In genomic region chr3:90515242-90515641, GRCm38 (mm10) we compare ENCODE assay signal across 8 mouse cellular contexts. TPM values are rescaled to one million over a fixed set of nuclear protein-coding genes. Genes with fewer than 3 reads are reported as not detected.
DNase-seq lines count a peak whose midpoint lies in the region; ATAC-seq and TF ChIP-seq lines count a peak whose summit lies in the region.

No protein-coding gene starts in this region.

- TF ChIP-seq POLR2A in myocyte (IDR thresholded peaks at IDR 0.05; ENCODE audit: insufficient read length, low read depth) = no peak

- 46% methylated on average over 1 of the region's 1 CpGs for WGBS in forebrain, embryonic 10.5 days
- WGBS in hindbrain, embryonic 12.5 days = 33% methylated on average over 1 of the region's 1 CpGs
- WGBS in limb, embryonic 15.5 days = 20% methylated on average over 1 of the region's 1 CpGs

- H3K27ac ChIP-seq in forebrain, embryonic 10.5 days = no peak overlapping the region
- no peak overlapping the region for H3K27ac ChIP-seq in hindbrain, embryonic 12.5 days
- peak overlapping the region; percentile 70; the same call in 1 of the 2 replicates for H3K27ac ChIP-seq in limb, embryonic 15.5 days

- DNase-seq in cerebellum, adult 11-12 months = peak; percentile 12
- no peak for DNase-seq in cerebellum, adult 9-10 months
- DNase-seq in forebrain, embryonic 10.5 days (ENCODE audit: extremely low spot score, low spot score) = no peak
- DNase-seq in left cerebral cortex, adult 9 months (ENCODE audit: low spot score in 2 of 2) = no peak

- no peaks in the 10 kb centered on the region for H3K79me2 ChIP-seq in myocyte (ENCODE audit: control insufficient read depth, insufficient read depth)

- H3K4me1 ChIP-seq in forebrain, embryonic 10.5 days = peaks cover 23% of the 10 kb centered on the region
- H3K4me1 ChIP-seq in hindbrain, embryonic 12.5 days = peaks cover 14% of the 10 kb centered on the region; the same call in 1 of the 2 replicates
- peaks cover 28% of the 10 kb centered on the region for H3K4me1 ChIP-seq in limb, embryonic 15.5 days

- no peak overlapping the region for H3ac ChIP-seq in myocyte (ENCODE audit: control insufficient read depth, insufficient read length)

- H3K27me3 ChIP-seq in forebrain, embryonic 10.5 days (ENCODE audit: poor library complexity, severe bottlenecking) = peaks cover 50% of the 10 kb centered on the region
- H3K27me3 ChIP-seq in hindbrain, embryonic 12.5 days = peaks cover 41% of the 10 kb centered on the region
- H3K27me3 ChIP-seq in limb, embryonic 15.5 days = 0 out of 2 replicates have a peak, but pooled peaks cover 10% of the 10 kb centered on the region
- no peaks in the 10 kb centered on the region for H3K27me3 ChIP-seq in myocyte (ENCODE audit: control insufficient read depth, insufficient read depth, insufficient read length)

- H3K9me3 ChIP-seq in forebrain, embryonic 10.5 days = no peaks in the 10 kb centered on the region
- no peaks in the 10 kb centered on the region for H3K9me3 ChIP-seq in hindbrain, embryonic 12.5 days (replicated peaks)
- no peaks in the 10 kb centered on the region for H3K9me3 ChIP-seq in limb, embryonic 15.5 days

- peak overlapping the region; percentile 64 for H3K4me2 ChIP-seq in hindbrain, embryonic 12.5 days (replicated peaks)
- peak overlapping the region; percentile 75 for H3K4me2 ChIP-seq in limb, embryonic 15.5 days
- H3K4me2 ChIP-seq in myocyte (ENCODE audit: low read depth) = peak overlapping the region; percentile 96

- no peak for ATAC-seq in hindbrain, embryonic 12.5 days (ENCODE audit: low FRiP score)
- no peak for ATAC-seq in limb, embryonic 15.5 days (ENCODE audit: insufficient number of reproducible peaks, low FRiP score, low TSS enrichment, low read depth)
- ATAC-seq in frontal cortex, adult (ENCODE audit: low TSS enrichment) = no peak

- H3K9ac ChIP-seq in hindbrain, embryonic 12.5 days = peak overlapping the region; percentile 10; the same call in 1 of the 2 replicates
- peak overlapping the region; percentile 44; the same call in 1 of the 2 replicates for H3K9ac ChIP-seq in limb, embryonic 15.5 days

- H3K4me3 ChIP-seq in forebrain, embryonic 10.5 days = peak overlapping the region; percentile 52
- peak overlapping the region; percentile 29 for H3K4me3 ChIP-seq in hindbrain, embryonic 12.5 days
- H3K4me3 ChIP-seq in limb, embryonic 15.5 days = peak overlapping the region; percentile 44
- H3K4me3 ChIP-seq in myocyte = peak overlapping the region; percentile 52

- no peaks in the 10 kb centered on the region for H3K36me3 ChIP-seq in forebrain, embryonic 10.5 days (replicated peaks)
- no peaks in the 10 kb centered on the region for H3K36me3 ChIP-seq in hindbrain, embryonic 12.5 days
- no peaks in the 10 kb centered on the region for H3K36me3 ChIP-seq in limb, embryonic 15.5 days
- H3K36me3 ChIP-seq in myocyte (ENCODE audit: control insufficient read depth, insufficient read depth) = no peaks in the 10 kb centered on the region

TF ChIP-seq in myocyte, 11 proteins besides CTCF, POLR2A, EP300 and RAD21:
- TF ChIP-seq MAX (IDR thresholded peaks at IDR 0.05; ENCODE audit: low read depth) = no peak
- no peak for TF ChIP-seq MYOD1 (IDR thresholded peaks at IDR 0.05; ENCODE audit: control insufficient read depth in 1 of 3, insufficient read length in 2 of 3, low read depth in 2 of 3)
- no peak for TF ChIP-seq USF1 (IDR thresholded peaks at IDR 0.05; ENCODE audit: low read depth)
- no peak for TF ChIP-seq POLR2AphosphoS2 (IDR thresholded peaks at IDR 0.05; ENCODE audit: insufficient read length, low read depth)
- TF ChIP-seq MYOG (IDR thresholded peaks at IDR 0.05; ENCODE audit: control insufficient read depth in 1 of 3, insufficient read depth in 1 of 3, insufficient read length in 2 of 3, low read depth in 2 of 3) = no peak
- TF ChIP-seq E2F4 (IDR thresholded peaks at IDR 0.05; ENCODE audit: insufficient read depth) = no peak
- no peak for TF ChIP-seq SRF (IDR thresholded peaks at IDR 0.05; ENCODE audit: control insufficient read depth, insufficient read length, low read depth)
- TF ChIP-seq TCF3 (IDR thresholded peaks at IDR 0.05; ENCODE audit: insufficient read length, low read depth) = no peak
- no peak for TF ChIP-seq REST (IDR thresholded peaks at IDR 0.05; ENCODE audit: insufficient read depth, insufficient read length)
- no peak for TF ChIP-seq TCF12 (IDR thresholded peaks at IDR 0.05; ENCODE audit: insufficient read depth, poor library complexity, severe bottlenecking)
- no peak for TF ChIP-seq CEBPB (IDR thresholded peaks at IDR 0.05; ENCODE audit: insufficient read depth, poor library complexity, severe bottlenecking)

RNA-seq across cellular contexts. Expression of gene S100a13, which starts 1.0 kb away (rescaled TPM):
- 7.8 and 8.2 TPM in 2 replicates for polyA plus RNA-seq in forebrain, embryonic 10.5 days (2016; fragmentation: Nextera tagmentation; extraction: Ambion mirVana)
- 15.3 and 16.4 TPM in 2 replicates for polyA plus RNA-seq in hindbrain, embryonic 12.5 days (2016; fragmentation: Nextera tagmentation; extraction: Ambion mirVana)
- 52.1 and 55.0 TPM in 2 replicates for polyA plus RNA-seq in limb, embryonic 15.5 days (2015; fragmentation: Nextera tagmentation; extraction: Ambion mirVana)
- polyA plus RNA-seq in myocyte (2012; fragmentation: generic; extraction: Trizol) = 106 TPM

RNA-seq across cellular contexts. Expression of gene S100a1, which starts 1.1 kb away (rescaled TPM):
- 4.4 and 7.9 TPM in 2 replicates for polyA plus RNA-seq in forebrain, embryonic 10.5 days (2016; fragmentation: Nextera tagmentation; extraction: Ambion mirVana)
- polyA plus RNA-seq in hindbrain, embryonic 12.5 days (2016; fragmentation: Nextera tagmentation; extraction: Ambion mirVana) = 5.8 and 13.4 TPM in 2 replicates
- polyA plus RNA-seq in limb, embryonic 15.5 days (2015; fragmentation: Nextera tagmentation; extraction: Ambion mirVana) = 38.7 and 40.1 TPM in 2 replicates
- polyA plus RNA-seq in myocyte (2012; fragmentation: generic; extraction: Trizol) = 189 TPM

RNA-seq across cellular contexts. Expression of gene Chtop, which starts 5.9 kb away (rescaled TPM):
- 176 and 192 TPM in 2 replicates for polyA plus RNA-seq in forebrain, embryonic 10.5 days (2016; fragmentation: Nextera tagmentation; extraction: Ambion mirVana)
- 203 and 218 TPM in 2 replicates for polyA plus RNA-seq in hindbrain, embryonic 12.5 days (2016; fragmentation: Nextera tagmentation; extraction: Ambion mirVana)
- 146 and 147 TPM in 2 replicates for polyA plus RNA-seq in limb, embryonic 15.5 days (2015; fragmentation: Nextera tagmentation; extraction: Ambion mirVana)
- 108 TPM for polyA plus RNA-seq in myocyte (2012; fragmentation: generic; extraction: Trizol)

RNA-seq across cellular contexts. Expression of gene S100a14, which starts 11.4 kb away (rescaled TPM):
- not detected in 2 replicates for polyA plus RNA-seq in forebrain, embryonic 10.5 days (2016; fragmentation: Nextera tagmentation; extraction: Ambion mirVana)
- 0.66 TPM in 1 of 2 replicates, not detected in the other for polyA plus RNA-seq in hindbrain, embryonic 12.5 days (2016; fragmentation: Nextera tagmentation; extraction: Ambion mirVana)
- polyA plus RNA-seq in limb, embryonic 15.5 days (2015; fragmentation: Nextera tagmentation; extraction: Ambion mirVana) = 171 TPM in 2 replicates
- polyA plus RNA-seq in myocyte (2012; fragmentation: generic; extraction: Trizol) = 2.9 TPM

RNA-seq across cellular contexts. Expression of gene S100a16, which starts 21.8 kb away (rescaled TPM):
- 25.8 and 26.5 TPM in 2 replicates for polyA plus RNA-seq in forebrain, embryonic 10.5 days (2016; fragmentation: Nextera tagmentation; extraction: Ambion mirVana)
- polyA plus RNA-seq in hindbrain, embryonic 12.5 days (2016; fragmentation: Nextera tagmentation; extraction: Ambion mirVana) = 40.0 and 45.8 TPM in 2 replicates
- 426 and 454 TPM in 2 replicates for polyA plus RNA-seq in limb, embryonic 15.5 days (2015; fragmentation: Nextera tagmentation; extraction: Ambion mirVana)
- polyA plus RNA-seq in myocyte (2012; fragmentation: generic; extraction: Trizol) = 210 TPM
